Mouse (Mus musculus) lung, postnatal 36 days (tissue): Measurements from ENCODE around the gene Swsap1.
A peak's percentile ranks its signal among the peaks of the same experiment; 100 is the strongest.

Experiments
- DNase-seq: peaks from one replicate; pipeline ENCODE4 v3.0.0; 2022; ENCODE audit warnings: mixed read lengths

The Swsap1 gene

GRCm38 (mm10) chr9:21955570-21956281 is at the start of gene Swsap1:
Gene Swsap1 (plus strand): TSS chr9:21955755.
- peak; percentile 99 for DNase-seq

GRCm38 (mm10) chr9:21908216-21908615 is 47.3 kb upstream of the Swsap1 start:
- no peak for DNase-seq

GRCm38 (mm10) chr9:21909474-21910223 is 45.9 kb upstream of the Swsap1 start:
- DNase-seq = peak; percentile 47

DNA sequence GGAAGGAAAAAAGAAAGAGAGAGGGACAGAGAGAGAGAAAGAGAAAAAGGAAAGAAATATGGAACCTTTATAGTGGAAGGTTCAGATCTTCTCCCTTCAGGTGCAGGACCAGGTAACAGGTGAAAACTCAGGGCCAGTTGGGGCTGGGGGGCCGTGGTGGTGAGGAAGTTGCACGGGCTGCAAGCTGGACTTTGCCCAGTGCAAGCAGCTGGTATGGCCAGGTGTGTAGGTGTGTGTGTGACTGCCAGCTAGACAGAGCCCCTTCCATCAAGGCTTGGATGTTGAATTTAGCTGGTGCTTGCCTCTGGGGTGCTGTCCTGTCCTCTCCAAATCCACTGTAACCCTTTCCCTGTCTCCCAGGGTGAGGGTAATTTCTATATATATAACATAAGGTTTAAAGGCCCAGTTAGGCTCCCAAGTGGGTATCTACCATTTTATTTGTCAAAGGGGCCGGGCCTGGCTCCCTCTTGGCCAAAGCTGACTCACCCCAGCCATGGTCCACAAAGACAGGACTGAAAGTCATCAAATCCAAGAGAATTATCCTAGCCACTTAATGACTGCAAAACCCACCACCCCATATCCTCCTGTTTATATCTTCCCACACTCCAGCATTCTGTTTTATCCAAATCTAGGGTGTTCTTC is 38.6 kb upstream of the Swsap1 start:
- DNase-seq = no peak

- DNase-seq = peak; percentile 39
Measured at GRCm38 (mm10) chr9:21917493-21918034, 38.0 kb upstream of the Swsap1 start.

- DNase-seq = peak; percentile 98
Measured at GRCm38 (mm10) chr9:21918035-21918592, 37.4 kb upstream of the Swsap1 start, which contains the start of gene Rab3d. Gene Rab3d (minus strand): TSS chr9:21918192.

DNA sequence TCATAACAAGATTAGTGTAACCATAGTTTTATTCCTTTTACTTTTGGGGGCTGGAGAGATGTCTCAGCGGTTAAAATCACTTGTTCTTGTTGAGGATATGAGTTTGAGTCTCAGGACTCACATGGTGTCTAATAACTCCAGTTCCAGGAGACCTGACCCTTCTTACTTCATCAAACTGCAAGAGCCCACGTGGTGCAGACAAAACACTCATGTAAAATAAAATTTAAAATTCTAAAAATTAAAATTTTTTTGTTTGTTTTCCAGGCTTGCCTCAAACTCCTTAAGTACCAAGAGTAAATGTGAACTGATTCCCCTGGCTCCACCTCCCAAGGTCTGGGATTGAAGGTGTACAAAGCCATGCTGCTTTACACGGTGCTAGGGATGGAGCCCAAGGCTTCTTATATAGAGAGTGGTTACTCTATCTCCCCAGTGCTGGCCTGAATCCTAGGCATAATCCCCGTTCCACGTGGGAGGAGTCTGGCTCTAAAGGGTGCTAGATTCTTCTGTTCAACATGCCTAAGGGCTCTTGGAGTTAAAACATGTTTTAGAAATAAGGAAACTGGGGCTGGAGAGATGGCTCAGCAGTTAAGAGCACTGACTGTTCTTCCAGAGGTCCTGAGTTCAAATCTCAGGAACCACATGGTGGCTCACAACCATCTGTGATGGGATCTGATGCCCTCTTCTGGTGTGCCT is 36.7 kb upstream of the Swsap1 start:
- DNase-seq = peak; percentile 47

GRCm38 (mm10) chr9:21923036-21923435 is 32.5 kb upstream of the Swsap1 start:
- no peak for DNase-seq

DNA sequence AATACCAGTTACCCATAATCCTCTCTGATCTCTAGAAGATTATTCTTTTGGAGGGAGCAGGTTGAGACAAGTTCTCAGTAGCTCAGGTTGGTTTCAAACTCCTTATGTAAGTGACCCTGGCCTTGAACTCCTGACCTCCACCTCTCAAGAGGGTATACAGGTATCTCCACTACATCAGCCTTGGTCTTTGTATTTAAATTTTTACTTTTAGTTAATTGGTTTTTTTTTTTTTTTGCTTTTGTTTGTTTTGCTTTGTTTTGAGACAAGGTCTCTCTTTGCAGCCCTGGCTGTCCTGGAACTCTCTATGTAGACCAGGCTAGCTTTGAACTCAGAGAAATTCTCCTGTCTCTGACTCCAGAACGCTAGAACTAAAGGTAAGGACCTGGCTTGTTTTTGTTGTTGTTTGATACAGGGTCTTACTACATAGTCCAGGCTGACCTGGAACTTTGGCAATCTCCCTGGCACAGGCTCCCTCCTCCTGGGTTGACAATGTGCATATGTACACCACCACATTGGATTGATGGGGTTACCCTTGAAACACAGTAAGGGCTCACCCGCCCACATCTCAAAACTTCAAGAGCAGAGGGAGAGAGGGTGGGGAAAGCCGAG is 32.0 kb upstream of the Swsap1 start:
- peak; percentile 25 for DNase-seq

GRCm38 (mm10) chr9:21924099-21924493 is 31.5 kb upstream of the Swsap1 start:
- peak; percentile 98 for DNase-seq

DNA sequence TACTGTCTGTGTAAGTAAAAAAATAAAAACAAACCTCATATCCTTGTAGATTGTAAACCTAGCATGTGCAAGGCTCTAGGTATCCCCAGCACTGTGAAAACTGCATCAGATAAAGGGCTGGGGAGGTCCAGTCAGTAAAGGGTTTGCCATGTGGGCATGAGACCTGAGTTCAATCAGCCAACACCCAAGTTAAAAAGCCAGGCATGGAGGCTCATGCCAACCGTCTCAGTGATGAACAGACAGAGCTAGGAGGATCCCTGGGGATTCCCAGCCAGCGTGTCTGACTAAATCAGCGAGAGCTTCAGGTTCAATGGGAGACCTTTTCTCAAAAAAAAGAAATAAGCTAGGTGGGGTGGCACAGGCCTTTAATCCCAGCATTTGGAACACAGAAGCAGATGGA is 30.5 kb upstream of the Swsap1 start:
- DNase-seq = no peak

DNA sequence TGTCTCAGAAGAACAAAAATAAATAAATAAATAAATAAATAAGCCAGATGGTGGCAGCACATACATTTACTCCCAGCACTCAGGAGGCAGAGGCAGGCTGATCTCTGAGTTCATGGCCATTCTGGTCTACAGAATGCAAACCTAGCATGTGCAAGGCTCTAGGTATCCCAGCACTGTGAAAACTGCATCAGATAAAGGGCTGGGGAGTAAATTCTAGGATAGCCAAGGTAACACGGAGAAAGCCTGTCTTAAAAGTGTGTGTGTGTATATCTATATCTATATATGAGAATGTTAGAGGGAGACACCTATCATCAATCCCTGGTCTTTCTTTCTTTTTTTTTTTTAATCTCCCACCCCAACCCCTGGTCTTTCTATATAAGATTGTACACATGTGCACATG is 30.0 kb upstream of the Swsap1 start:
- DNase-seq = no peak

DNA sequence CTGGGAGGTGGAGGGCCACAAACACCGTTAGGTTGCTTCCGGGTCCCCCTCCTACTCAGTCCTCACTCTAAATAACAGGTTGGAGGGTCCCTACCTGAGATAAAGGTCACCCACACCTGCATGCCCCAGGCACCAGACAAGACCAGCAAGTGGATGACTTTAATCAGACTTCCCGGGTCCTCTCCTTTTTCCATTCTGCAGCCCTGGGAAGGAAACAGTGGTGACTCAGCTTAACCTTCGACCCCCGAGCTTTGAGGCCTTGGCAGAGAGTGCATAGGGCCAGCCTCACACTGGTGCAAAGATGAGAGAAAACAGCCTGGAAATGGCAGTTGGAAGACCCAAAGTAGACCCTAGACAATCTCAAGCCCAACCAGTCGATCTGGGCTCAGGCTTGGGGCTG is 29.4 kb upstream of the Swsap1 start:
- DNase-seq = peak; percentile 46

DNA sequence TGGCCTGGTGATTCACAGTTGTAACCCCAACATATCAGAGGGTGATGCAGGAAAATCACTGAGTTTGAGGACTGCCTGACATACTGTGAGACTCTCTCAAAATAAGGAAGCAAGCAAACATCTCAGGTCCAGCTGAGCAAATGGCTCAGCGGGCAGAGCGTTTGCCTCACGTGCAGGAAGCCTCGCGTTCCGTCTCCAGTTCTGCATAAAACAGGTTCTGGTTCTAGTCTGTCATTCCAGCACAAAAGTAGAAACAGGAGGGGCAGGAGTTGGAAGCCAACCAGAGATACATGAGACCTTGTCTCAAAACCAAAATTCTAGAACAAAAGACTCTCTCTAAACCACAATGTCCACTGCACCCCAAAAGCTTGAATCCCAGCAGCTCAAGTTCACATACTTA is 28.8 kb upstream of the Swsap1 start:
- DNase-seq = peak; percentile 36

- peak; percentile 96 for DNase-seq
Measured at GRCm38 (mm10) chr9:21927208-21927753, 28.3 kb upstream of the Swsap1 start, which contains the start of the genes Ccdc159 and Tmem205. Gene Ccdc159 (plus strand): TSS chr9:21927471. Gene Tmem205 (minus strand): TSS chr9:21927556.

DNA sequence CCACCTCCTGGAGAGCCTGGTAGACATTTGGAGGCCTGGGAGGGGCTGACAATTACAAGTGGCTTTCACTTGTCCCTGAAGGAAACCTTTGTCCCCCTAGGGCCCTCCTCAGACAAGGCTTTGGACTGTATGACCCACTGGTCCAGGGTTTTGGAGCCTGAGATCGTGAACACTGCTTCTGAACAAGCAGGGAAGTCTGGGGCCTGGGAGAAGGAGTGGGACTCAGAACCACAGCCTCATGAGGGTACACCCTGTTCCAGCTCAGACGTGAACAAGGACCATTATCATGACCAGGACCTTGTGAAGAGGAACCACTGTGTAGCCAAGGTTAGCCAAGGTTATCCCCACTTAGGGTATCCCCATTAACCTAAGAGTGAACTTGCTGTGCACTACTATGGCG is 26.3 kb upstream of the Swsap1 start:
- DNase-seq = no peak

GRCm38 (mm10) chr9:21932006-21932405 is 23.5 kb upstream of the Swsap1 start:
- DNase-seq = no peak

DNA sequence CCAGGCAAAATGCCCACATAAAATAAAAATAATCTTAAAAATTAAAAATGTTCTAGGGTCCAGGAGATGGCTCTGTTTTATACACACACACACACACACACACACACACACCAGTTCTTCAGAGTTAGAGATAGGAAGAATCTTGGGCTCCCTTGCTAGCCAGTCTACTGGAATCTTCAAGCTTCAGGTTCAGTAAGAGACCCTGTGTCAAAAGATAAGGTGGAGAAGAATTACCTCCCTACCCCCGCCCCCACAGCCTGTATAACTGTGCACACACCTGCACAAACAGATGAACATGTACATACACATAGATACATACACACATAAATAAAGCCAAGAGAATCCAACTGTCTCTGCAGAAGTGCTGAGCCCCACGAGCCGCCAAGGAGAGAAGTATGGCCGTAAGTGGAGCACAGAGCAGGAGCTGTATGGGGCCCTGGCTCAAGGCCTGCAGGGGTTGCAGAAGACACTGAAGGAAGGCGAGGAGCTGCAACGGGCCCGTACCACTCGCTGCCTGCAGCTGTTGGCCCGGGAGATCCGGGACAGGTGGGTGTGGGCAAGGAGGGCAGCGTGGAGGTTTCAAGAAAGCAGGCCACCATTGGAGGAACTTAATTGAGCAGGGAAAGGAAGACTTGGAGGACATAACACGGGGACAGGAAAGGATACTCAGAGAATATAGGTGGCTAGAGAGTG is 23.0 kb upstream of the Swsap1 start:
- DNase-seq = no peak

DNA sequence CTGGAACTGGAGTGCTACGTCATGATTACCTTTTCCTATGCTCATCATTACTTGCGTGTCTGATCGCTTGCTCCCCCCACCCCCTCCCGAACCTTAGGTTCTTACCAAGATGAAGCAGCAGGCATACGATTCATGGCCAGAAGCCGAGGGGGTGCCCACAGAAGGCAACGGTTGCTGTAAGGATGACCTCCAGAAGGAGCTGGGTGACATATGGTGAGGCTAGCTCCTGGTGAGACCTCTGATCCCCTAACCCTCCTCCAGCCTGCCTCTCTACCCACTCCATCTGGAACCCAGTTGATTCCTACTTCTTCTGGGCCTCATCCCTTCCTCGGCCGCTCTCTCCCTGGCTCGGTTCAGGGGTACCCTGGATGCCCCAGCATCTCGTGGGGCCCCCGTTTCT is 21.5 kb upstream of the Swsap1 start:
- no peak for DNase-seq

DNA sequence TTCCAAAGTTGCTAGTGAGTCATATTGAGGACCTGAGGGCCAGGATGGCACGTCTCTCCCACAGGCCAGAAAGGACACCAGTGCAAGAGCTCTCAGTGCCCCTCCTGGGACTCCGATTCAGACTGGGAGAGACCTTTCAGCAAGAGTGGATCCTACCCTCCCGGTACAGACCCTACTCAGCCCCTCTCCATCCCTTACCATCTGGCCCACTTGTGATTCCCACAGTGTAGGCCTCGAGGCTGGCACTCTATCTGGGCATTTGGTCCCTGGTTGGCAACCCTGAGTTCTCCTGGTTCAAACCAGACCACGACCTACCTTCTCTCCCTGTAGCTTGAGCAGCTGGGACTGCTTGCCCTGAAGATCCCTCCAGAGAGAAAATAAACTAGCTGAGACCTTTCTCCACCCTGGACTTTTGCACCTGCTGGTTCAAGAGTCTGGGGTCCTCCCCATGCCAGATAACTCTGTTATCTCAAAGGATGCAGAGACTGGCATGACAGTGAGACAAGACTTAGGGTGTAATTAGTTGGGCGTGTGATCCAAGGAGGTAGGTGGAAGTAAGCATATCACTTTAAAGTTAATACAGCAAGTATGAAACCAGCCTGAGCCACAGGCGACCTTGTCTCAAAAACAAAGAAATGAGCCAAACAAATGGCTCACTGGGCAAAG is 20.0 kb upstream of the Swsap1 start:
- no peak for DNase-seq
